Mouse (Mus musculus) ZHBTc4 (cell line): ENCODE measurements around the gene Slamf6.
"Not testable (repeated sequence)": the region's sequence is repeated elsewhere in the genome, so short reads cannot be mapped to it uniquely, and the experiment has no call there.

ENCODE experiments used
- DNase-seq: peaks from one replicate; pipeline ENCODE4 v3.0.0-alpha.2; 2011; ENCODE audit warnings: low read depth, low spot score

Slamf6 gene

GRCm38 (mm10) chr1:171955071-171955470 lies 37.8 kb downstream of the Slamf6 start:
- DNase-seq = no peak

GRCm38 (mm10) chr1:171957411-171957810 lies 40.1 kb downstream of the Slamf6 start:
- DNase-seq = no peak

- DNase-seq = peak; percentile 89
These were observed 43.4 kb downstream of the Slamf6 start for GRCm38 (mm10) chr1:171960726-171961125.

- DNase-seq = no peak
These were observed 44.4 kb downstream of the Slamf6 start for GRCm38 (mm10) chr1:171961704-171962103.

GRCm38 (mm10) chr1:171963613-171964012 lies 46.3 kb downstream of the Slamf6 start:
- no peak for DNase-seq

GRCm38 (mm10) chr1:171966054-171966790 lies 48.9 kb downstream of the Slamf6 start:
- no peak for DNase-seq

- no peak for DNase-seq
These were observed 51.9 kb downstream of the Slamf6 start for GRCm38 (mm10) chr1:171969221-171969620.

GRCm38 (mm10) chr1:171970854-171971586 lies 53.7 kb downstream of the Slamf6 start:
- DNase-seq = no peak

GRCm38 (mm10) chr1:171974361-171974760 lies 57.0 kb downstream of the Slamf6 start:
- not testable (repeated sequence) for DNase-seq

GRCm38 (mm10) chr1:171975377-171975776 lies 58.1 kb downstream of the Slamf6 start:
- DNase-seq = peak; percentile 61

GRCm38 (mm10) chr1:171975831-171976230 lies 58.5 kb downstream of the Slamf6 start:
- DNase-seq = no peak

- DNase-seq = no peak
These were observed 59.7 kb downstream of the Slamf6 start for GRCm38 (mm10) chr1:171976826-171977539.

GRCm38 (mm10) chr1:171977891-171978290 lies 60.6 kb downstream of the Slamf6 start:
- no peak for DNase-seq

GRCm38 (mm10) chr1:171979969-171980730 lies 62.8 kb downstream of the Slamf6 start:
- DNase-seq = no peak

- DNase-seq = no peak
These were observed 64.9 kb downstream of the Slamf6 start for GRCm38 (mm10) chr1:171982170-171982569.

- DNase-seq = no peak
These were observed 65.4 kb downstream of the Slamf6 start for GRCm38 (mm10) chr1:171982740-171983139.

GRCm38 (mm10) chr1:171983372-171984001 lies 66.2 kb downstream of the Slamf6 start:
- DNase-seq = no peak

- no peak for DNase-seq
These were observed 66.8 kb downstream of the Slamf6 start for GRCm38 (mm10) chr1:171984121-171984520.

- no peak for DNase-seq
These were observed 74.6 kb downstream of the Slamf6 start for GRCm38 (mm10) chr1:171991883-171992282.

- DNase-seq = no peak
These were observed 75.7 kb downstream of the Slamf6 start for GRCm38 (mm10) chr1:171992901-171993530.

- no peak for DNase-seq
These were observed 77.2 kb downstream of the Slamf6 start for GRCm38 (mm10) chr1:171994501-171994900.
